Mouse (Mus musculus) midbrain, postnatal 0 days (tissue): ENCODE measurements at regions not wholly inside any gene's neighbourhood (a gene's known extent, or its start where the extent isn't known, plus 50 kb on each side); places are given as distances from the start of the nearest gene placed in this dataset.

Experiments used
- ATAC-seq: fragments of 200-750 bp; cut with Nextera tagmentation; 2 replicates; pipeline ENCODE4 v1.8.0; 2017; ENCODE audit warnings: moderate number of reproducible peaks, mild to moderate bottlenecking, moderate TSS enrichment, moderate library complexity; ENCODE audit not compliant: low FRiP score
- DNase-seq: peaks from one replicate; pipeline ENCODE4 v3.0.0-alpha.2; 2015; ENCODE audit warnings: low spot score
- H3K27ac ChIP-seq: fragments of 300-500 bp; sonication (generic); 2 replicates; pipeline ENCODE4 v1.5.1; 2014; ENCODE audit warnings: low read depth, mild to moderate bottlenecking, low read length, mixed read lengths
- H3K27me3 ChIP-seq: fragments of 300-500 bp; sonication (generic); 2 replicates; pipeline ENCODE4 v1.6.1; 2014; ENCODE audit warnings: low read length, control low read depth, mixed read lengths; ENCODE audit not compliant: insufficient read depth
- H3K36me3 ChIP-seq: fragments of 300-500 bp; sonication (generic); 2 replicates; pipeline ENCODE4 v1.6.1; 2014; ENCODE audit warnings: low read length, control low read depth, mixed read lengths; ENCODE audit not compliant: insufficient read depth
- H3K4me1 ChIP-seq: fragments of 300-500 bp; sonication (generic); 2 replicates; pipeline ENCODE4 v1.6.1; 2014; ENCODE audit warnings: mild to moderate bottlenecking, control low read depth, antibody characterized with exemption, low read length, mixed read lengths; ENCODE audit not compliant: insufficient read depth
- H3K4me2 ChIP-seq: fragments of 300-500 bp; sonication (generic); 2 replicates; pipeline ENCODE4 v1.6.1; 2014; ENCODE audit warnings: low read depth, mild to moderate bottlenecking, low read length, mixed read lengths; ENCODE audit not compliant: poor library complexity, severe bottlenecking
- H3K4me3 ChIP-seq: fragments of 300-500 bp; sonication (generic); 2 replicates; pipeline ENCODE4 v1.5.1; 2014; ENCODE audit warnings: low read depth, mild to moderate bottlenecking, low read length, moderate library complexity
- H3K9ac ChIP-seq: fragments of 300-500 bp; sonication (generic); replicated peaks from 2 replicates; pipeline ENCODE4 v1.6.1; 2014; ENCODE audit warnings: mild to moderate bottlenecking, low read length, moderate library complexity, mixed read lengths; ENCODE audit not compliant: poor library complexity, severe bottlenecking
- H3K9me3 ChIP-seq: fragments of 300-500 bp; sonication (generic); 2 replicates; pipeline ENCODE4 v1.6.1; 2016; ENCODE audit warnings: low read length, control low read depth
- CTCF ChIP-seq: IDR thresholded peaks from 2 replicates; pipeline ENCODE4 v1.5.1; 2016; ENCODE audit warnings: antibody characterized with exemption, mild to moderate bottlenecking
- WGBS: fragments of 180-500 bp; shearing (Covaris S2); extraction: QIAGEN DNeasy Blood & Tissue Kit; methylation state at CpG from one replicate; pipeline ENCODE4 v1.1.7; 2014; 5-methylcytosine and 5-hydroxymethylcytosine counted together

- 37% methylated on average over 9 of the region's 9 CpGs for WGBS
- DNase-seq (no peak), ATAC-seq (no peak)
- H3K27me3 ChIP-seq = no peaks in the 10 kb centered on the region
- no peak overlapping the region for H3K4me2 ChIP-seq
- no peak overlapping the region for H3K4me3 ChIP-seq
- TF ChIP-seq CTCF = no peak
- H3K9me3 ChIP-seq = no peaks in the 10 kb centered on the region
- no peaks in the 10 kb centered on the region for H3K36me3 ChIP-seq
- H3K9ac ChIP-seq = no peak overlapping the region; the same call in 1 of the 2 replicates
- peaks cover 8% of the 10 kb centered on the region; the same call in 1 of the 2 replicates for H3K4me1 ChIP-seq
- H3K27ac ChIP-seq = no peak overlapping the region
These were observed 252.9 kb upstream of the Daam1 start for GRCm38 (mm10) chr12:71578006-71578405.

DNA sequence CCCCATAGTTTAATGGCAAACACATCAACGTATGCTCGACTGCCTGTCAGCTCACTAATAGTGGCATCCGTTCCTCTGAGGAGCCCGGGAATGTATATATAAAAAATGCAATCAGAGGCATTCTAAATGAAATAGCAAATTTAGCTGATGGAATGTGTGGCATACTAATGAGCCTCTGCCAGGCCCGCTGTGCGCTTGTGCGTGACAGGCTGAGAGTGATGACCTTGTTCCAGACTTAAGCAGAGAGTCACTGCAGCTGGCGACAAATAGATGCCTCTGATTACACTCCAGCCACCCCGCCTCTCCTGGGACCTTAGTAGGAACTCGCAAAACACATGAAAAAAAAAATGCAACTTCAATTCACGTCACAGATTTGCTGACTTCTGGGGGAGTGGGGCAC, 252.0 kb upstream of the Daam1 start:
- H3K9ac ChIP-seq = no peak overlapping the region
- ATAC-seq = no peak
- H3K36me3 ChIP-seq = no peaks in the 10 kb centered on the region
- no peak for TF ChIP-seq CTCF
- H3K4me1 ChIP-seq = peaks cover 5% of the 10 kb centered on the region; the same call in 1 of the 2 replicates
- DNase-seq = peak; percentile 46
- no peaks in the 10 kb centered on the region for H3K9me3 ChIP-seq
- no peak overlapping the region for H3K4me2 ChIP-seq
- no peaks in the 10 kb centered on the region for H3K27me3 ChIP-seq
- WGBS = 26% methylated on average over 11 of the region's 11 CpGs
- no peak overlapping the region for H3K4me3 ChIP-seq
- H3K27ac ChIP-seq = no peak overlapping the region

DNA sequence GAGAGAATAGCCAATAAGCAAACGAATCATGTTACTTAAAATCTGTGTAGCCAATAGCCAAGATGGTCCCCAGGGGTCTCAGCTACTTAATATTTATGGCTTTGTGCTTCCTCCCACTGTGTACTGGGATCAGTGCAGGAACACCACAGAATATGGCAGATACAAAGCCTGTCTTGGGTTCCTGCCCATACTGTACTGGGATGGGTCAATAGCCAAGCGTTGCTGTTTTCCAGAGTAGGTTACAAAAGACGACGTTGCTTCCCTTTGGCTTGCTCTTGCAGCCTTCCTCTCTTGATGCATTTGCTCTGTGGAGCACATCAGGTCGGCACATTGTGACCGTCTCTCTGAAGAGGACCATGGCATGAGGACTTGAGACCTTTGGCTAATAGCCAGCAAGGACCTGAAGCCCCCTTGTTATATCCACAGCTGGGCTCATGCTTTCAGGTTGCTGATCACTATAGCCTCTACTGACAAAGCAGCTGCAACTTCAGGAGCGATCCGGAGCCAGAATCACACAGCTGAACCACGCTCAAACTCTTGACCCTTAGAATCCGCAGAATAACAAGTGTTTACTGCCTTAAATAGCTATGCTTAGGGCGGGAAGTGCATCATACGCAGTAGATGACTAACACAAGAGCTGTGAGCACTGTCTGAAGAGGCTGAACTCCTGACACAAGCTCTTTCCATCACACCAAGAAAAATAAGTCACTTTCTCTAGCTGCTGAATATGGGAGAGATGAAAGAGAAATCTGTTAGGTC, 250.2 kb upstream of the Daam1 start:
- no peak for DNase-seq
- H3K9me3 ChIP-seq = no peaks in the 10 kb centered on the region
- peaks cover 4% of the 10 kb centered on the region; the same call in 1 of the 2 replicates for H3K4me1 ChIP-seq
- H3K4me2 ChIP-seq = no peak overlapping the region
- H3K4me3 ChIP-seq = no peak overlapping the region
- no peak overlapping the region for H3K27ac ChIP-seq
- H3K9ac ChIP-seq = no peak overlapping the region
- H3K36me3 ChIP-seq = no peaks in the 10 kb centered on the region
- ATAC-seq = no peak
- TF ChIP-seq CTCF = no peak
- no peaks in the 10 kb centered on the region for H3K27me3 ChIP-seq
- 74% methylated on average over 12 of the region's 12 CpGs for WGBS

DNA sequence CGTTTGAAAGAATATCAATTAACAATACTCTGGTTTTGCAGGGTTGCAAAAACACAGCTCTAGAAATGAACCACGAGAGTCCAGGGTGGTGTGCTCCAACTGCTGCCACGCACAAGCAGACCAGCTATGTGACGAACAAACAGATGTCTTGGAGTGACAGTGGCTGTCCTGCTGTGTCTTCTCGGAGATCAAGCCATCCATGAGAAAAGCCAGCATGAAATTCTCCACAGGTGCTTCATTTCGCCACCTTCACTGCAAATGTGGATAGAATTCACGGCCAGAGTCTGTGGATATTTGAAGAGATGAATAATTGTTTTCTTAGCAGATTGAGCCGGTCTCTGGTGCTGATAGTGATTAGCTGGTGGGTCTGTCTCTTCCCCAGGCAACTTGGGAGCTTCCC, 246.3 kb upstream of the Daam1 start:
- no peaks in the 10 kb centered on the region for H3K27me3 ChIP-seq
- H3K36me3 ChIP-seq = no peaks in the 10 kb centered on the region
- H3K9ac ChIP-seq = no peak overlapping the region
- H3K4me3 ChIP-seq = no peak overlapping the region
- 60% methylated on average over 8 of the region's 8 CpGs for WGBS
- no peak overlapping the region for H3K4me2 ChIP-seq
- DNase-seq = no peak
- H3K4me1 ChIP-seq = no peaks in the 10 kb centered on the region
- no peaks in the 10 kb centered on the region for H3K9me3 ChIP-seq
- TF ChIP-seq CTCF = no peak
- no peak for ATAC-seq
- no peak overlapping the region for H3K27ac ChIP-seq

DNA sequence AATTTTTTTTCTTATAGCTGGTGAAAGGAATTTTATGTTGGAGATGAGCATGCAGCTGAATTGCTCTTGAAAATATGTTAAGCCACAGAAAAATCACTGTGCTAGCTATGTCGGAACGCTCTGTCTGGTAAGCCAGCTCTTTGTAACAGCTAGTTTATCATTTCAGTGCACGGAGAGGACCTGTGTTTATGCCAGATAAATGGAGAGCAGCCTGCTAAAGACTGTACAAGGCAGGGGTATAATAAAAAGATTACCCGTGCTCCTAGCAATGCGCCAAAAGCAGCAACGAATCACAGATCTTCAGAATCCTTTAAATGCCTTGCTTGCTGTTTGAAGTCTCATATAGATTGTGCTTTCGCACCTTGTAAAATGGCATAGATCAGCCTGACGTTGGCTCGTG, 232.2 kb upstream of the Daam1 start:
- WGBS = 66% methylated on average over 9 of the region's 9 CpGs
- ATAC-seq (no peak), DNase-seq (no peak)
- Histone ChIP-seq H3K36me3 (no peaks in the 10 kb centered on the region), H3K27ac (0 out of 2 replicates have a peak overlapping the region, but pooled peaks have one; percentile 18), H3K9me3 (no peaks in the 10 kb centered on the region), H3K9ac (no peak overlapping the region), H3K4me3 (no peak overlapping the region), H3K4me1 (no peaks in the 10 kb centered on the region), H3K4me2 (no peak overlapping the region), H3K27me3 (no peaks in the 10 kb centered on the region)
- no peak for TF ChIP-seq CTCF

- Histone ChIP-seq H3K4me1 (no peaks in the 10 kb centered on the region; the same call in 1 of the 2 replicates), H3K27me3 (no peaks in the 10 kb centered on the region), H3K27ac (peak overlapping the region; percentile 43; the same call in 1 of the 2 replicates), H3K9ac (no peak overlapping the region), H3K36me3 (no peaks in the 10 kb centered on the region), H3K4me3 (no peak overlapping the region), H3K4me2 (no peak overlapping the region), H3K9me3 (no peaks in the 10 kb centered on the region)
- TF ChIP-seq CTCF = no peak
- 0 out of 2 replicates have a peak, but pooled peaks have one; percentile 20 for ATAC-seq
- 18% methylated on average over 8 of the region's 8 CpGs for WGBS
- DNase-seq = peak; percentile 28
These were observed 229.7 kb upstream of the Daam1 start for GRCm38 (mm10) chr12:71601091-71601690.
